Mouse (Mus musculus): ENCODE data around the gene B3galnt1. TPM values are rescaled to one million over a fixed set of nuclear protein-coding genes. Genes with fewer than 3 reads are reported as not detected.
"Not testable (repeated sequence)": the region's sequence is repeated elsewhere in the genome, so short reads cannot be mapped to it uniquely, and the experiment has no call there.

The B3galnt1 gene
- polyA plus RNA-seq, 1 experiment from 2014 or later, result 33.3 TPM

- H3K9ac ChIP-seq (ENCODE audit: low read length), result no peak overlapping the region
- no peaks in the 10 kb centered on the region for H3K9me3 ChIP-seq (ENCODE audit: control insufficient read depth, low read length)
- H3K27ac ChIP-seq (ENCODE audit: low read length), result no peak overlapping the region
- H3K36me3 ChIP-seq (ENCODE audit: control insufficient read depth, insufficient read depth, low read length), result peaks cover 10% of the 10 kb centered on the region
- WGBS, result 95% methylated on average over 1 of the region's 1 CpGs
- no peak overlapping the region for H3K4me3 ChIP-seq (ENCODE audit: low read length)
- H3K4me2 ChIP-seq (ENCODE audit: low read depth, low read length), result no peak overlapping the region
- H3K27me3 ChIP-seq (ENCODE audit: control insufficient read depth, insufficient read depth, low read depth, low read length), result no peaks in the 10 kb centered on the region
- ATAC-seq (ENCODE audit: low read depth), result no peak
- no peaks in the 10 kb centered on the region for H3K4me1 ChIP-seq (replicated peaks; ENCODE audit: control insufficient read depth, insufficient read depth, low read length)
Measured at GRCm38 (mm10) chr3:69578791-69579190, 20.0 kb downstream of the B3galnt1 start.

DNA sequence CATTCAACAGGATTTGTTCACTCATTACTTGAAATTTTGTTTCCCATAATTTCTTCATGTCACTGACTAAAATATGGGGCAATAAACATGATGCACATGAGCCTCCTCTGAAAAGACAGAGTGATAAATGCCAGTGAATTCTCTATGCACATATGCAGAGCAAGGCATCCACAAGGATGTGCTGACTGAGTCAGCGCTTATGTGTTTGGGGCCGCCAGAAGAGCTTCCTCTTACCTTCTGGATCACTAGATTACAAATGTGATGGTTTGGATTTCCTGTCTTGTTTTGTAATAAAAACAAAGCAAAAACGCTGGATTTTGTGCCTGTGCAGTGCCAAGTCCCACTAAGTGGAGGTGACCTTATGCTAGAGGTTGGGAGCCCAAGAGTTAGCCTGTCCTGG lies 22.0 kb downstream of the B3galnt1 start:
- H3K9me3 ChIP-seq (ENCODE audit: control insufficient read depth, low read length), result no peaks in the 10 kb centered on the region
- no peak overlapping the region for H3K27ac ChIP-seq (ENCODE audit: low read length)
- H3K36me3 ChIP-seq (ENCODE audit: control insufficient read depth, insufficient read depth, low read length), result peaks cover 12% of the 10 kb centered on the region
- no peaks in the 10 kb centered on the region for H3K4me1 ChIP-seq (replicated peaks; ENCODE audit: control insufficient read depth, insufficient read depth, low read length)
- H3K27me3 ChIP-seq (ENCODE audit: control insufficient read depth, insufficient read depth, low read depth, low read length), result no peaks in the 10 kb centered on the region
- no peak for ATAC-seq (ENCODE audit: low read depth)
- H3K9ac ChIP-seq (ENCODE audit: low read length), result no peak overlapping the region
- no peak overlapping the region for H3K4me2 ChIP-seq (ENCODE audit: low read depth, low read length)
- H3K4me3 ChIP-seq (ENCODE audit: low read length), result no peak overlapping the region
- 74% methylated on average over 3 of the region's 3 CpGs for WGBS

GRCm38 (mm10) chr3:69575577-69575976 lies 23.2 kb downstream of the B3galnt1 start:
- H3K4me2 ChIP-seq (ENCODE audit: low read depth, low read length), result no peak overlapping the region
- WGBS, result 93% methylated on average over 11 of the region's 11 CpGs
- no peaks in the 10 kb centered on the region for H3K9me3 ChIP-seq (ENCODE audit: control insufficient read depth, low read length)
- ATAC-seq (ENCODE audit: low read depth), result no peak
- H3K4me3 ChIP-seq (ENCODE audit: low read length), result no peak overlapping the region
- H3K4me1 ChIP-seq (replicated peaks; ENCODE audit: control insufficient read depth, insufficient read depth, low read length), result no peaks in the 10 kb centered on the region
- H3K27me3 ChIP-seq (ENCODE audit: control insufficient read depth, insufficient read depth, low read depth, low read length), result no peaks in the 10 kb centered on the region
- no peak overlapping the region for H3K27ac ChIP-seq (ENCODE audit: low read length)
- H3K9ac ChIP-seq (ENCODE audit: low read length), result no peak overlapping the region
- H3K36me3 ChIP-seq (ENCODE audit: control insufficient read depth, insufficient read depth, low read length), result peaks cover 12% of the 10 kb centered on the region

- no peaks in the 10 kb centered on the region for H3K4me1 ChIP-seq (replicated peaks; ENCODE audit: control insufficient read depth, insufficient read depth, low read length)
- 90% methylated on average over 5 of the region's 5 CpGs for WGBS
- ATAC-seq (ENCODE audit: low read depth), result no peak
- no peak overlapping the region for H3K4me2 ChIP-seq (ENCODE audit: low read depth, low read length)
- H3K9ac ChIP-seq (ENCODE audit: low read length), result no peak overlapping the region
- no peak overlapping the region for H3K4me3 ChIP-seq (ENCODE audit: low read length)
- H3K27me3 ChIP-seq (ENCODE audit: control insufficient read depth, insufficient read depth, low read depth, low read length), result no peaks in the 10 kb centered on the region
- peaks cover 9% of the 10 kb centered on the region for H3K36me3 ChIP-seq (ENCODE audit: control insufficient read depth, insufficient read depth, low read length)
- no peak overlapping the region for H3K27ac ChIP-seq (ENCODE audit: low read length)
- no peaks in the 10 kb centered on the region for H3K9me3 ChIP-seq (ENCODE audit: control insufficient read depth, low read length)
Measured at GRCm38 (mm10) chr3:69572561-69572960, 26.2 kb downstream of the B3galnt1 start.

DNA sequence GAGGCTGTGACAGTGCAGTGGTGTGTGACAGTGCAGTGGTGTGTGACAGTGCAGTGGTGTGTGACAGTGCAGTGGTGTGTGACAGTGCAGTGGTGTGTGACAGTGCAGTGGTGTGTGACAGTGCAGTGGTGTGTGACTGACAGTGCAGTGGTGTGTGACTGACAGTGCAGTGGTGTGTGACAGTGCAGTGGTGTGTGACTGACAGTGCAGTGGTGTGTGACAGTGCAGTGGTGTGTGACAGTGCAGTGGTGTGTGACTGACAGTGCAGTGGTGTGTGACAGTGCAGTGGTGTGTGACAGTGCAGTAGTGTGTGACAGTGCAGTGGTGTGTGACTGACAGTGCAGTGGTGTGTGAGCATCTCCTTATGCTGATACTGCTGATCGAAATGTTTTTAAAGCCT lies 33.2 kb downstream of the B3galnt1 start:
- H3K4me3 ChIP-seq (ENCODE audit: low read length); H3K36me3 ChIP-seq (ENCODE audit: control insufficient read depth, insufficient read depth, low read length); H3K27me3 ChIP-seq (ENCODE audit: control insufficient read depth, insufficient read depth, low read depth, low read length); ATAC-seq (ENCODE audit: low read depth); H3K4me1 ChIP-seq (replicated peaks; ENCODE audit: control insufficient read depth, insufficient read depth, low read length); H3K27ac ChIP-seq (ENCODE audit: low read length); H3K4me2 ChIP-seq (ENCODE audit: low read depth, low read length); H3K9me3 ChIP-seq (ENCODE audit: control insufficient read depth, low read length); H3K9ac ChIP-seq (ENCODE audit: low read length): not testable (repeated sequence)
- 78% methylated on average over 1 of the region's 1 CpGs for WGBS

- H3K9ac ChIP-seq (ENCODE audit: low read length), result no peak overlapping the region
- no peak overlapping the region for H3K4me2 ChIP-seq (ENCODE audit: low read depth, low read length)
- no peaks in the 10 kb centered on the region for H3K9me3 ChIP-seq (ENCODE audit: control insufficient read depth, low read length)
- no peaks in the 10 kb centered on the region for H3K27me3 ChIP-seq (ENCODE audit: control insufficient read depth, insufficient read depth, low read depth, low read length)
- no peaks in the 10 kb centered on the region for H3K36me3 ChIP-seq (ENCODE audit: control insufficient read depth, insufficient read depth, low read length)
- 80% methylated on average over 6 of the region's 6 CpGs for WGBS
- peaks cover 9% of the 10 kb centered on the region for H3K4me1 ChIP-seq (replicated peaks; ENCODE audit: control insufficient read depth, insufficient read depth, low read length)
- H3K4me3 ChIP-seq (ENCODE audit: low read length), result no peak overlapping the region
- ATAC-seq (ENCODE audit: low read depth), result no peak
- no peak overlapping the region for H3K27ac ChIP-seq (ENCODE audit: low read length)
Measured at GRCm38 (mm10) chr3:69563406-69563805, 35.4 kb downstream of the B3galnt1 start.

GRCm38 (mm10) chr3:69561686-69562085 lies 37.1 kb downstream of the B3galnt1 start:
- no peak overlapping the region for H3K9ac ChIP-seq (ENCODE audit: low read length)
- H3K4me2 ChIP-seq (ENCODE audit: low read depth, low read length), result no peak overlapping the region
- H3K27me3 ChIP-seq (ENCODE audit: control insufficient read depth, insufficient read depth, low read depth, low read length), result no peaks in the 10 kb centered on the region
- 54% methylated on average over 5 of the region's 5 CpGs for WGBS
- no peak; the same call in 1 of the 2 replicates for ATAC-seq (ENCODE audit: low read depth)
- H3K27ac ChIP-seq (ENCODE audit: low read length), result no peak overlapping the region
- H3K4me3 ChIP-seq (ENCODE audit: low read length), result no peak overlapping the region
- no peaks in the 10 kb centered on the region for H3K9me3 ChIP-seq (ENCODE audit: control insufficient read depth, low read length)
- H3K36me3 ChIP-seq (ENCODE audit: control insufficient read depth, insufficient read depth, low read length), result no peaks in the 10 kb centered on the region
- H3K4me1 ChIP-seq (replicated peaks; ENCODE audit: control insufficient read depth, insufficient read depth, low read length), result peaks cover 9% of the 10 kb centered on the region

DNA sequence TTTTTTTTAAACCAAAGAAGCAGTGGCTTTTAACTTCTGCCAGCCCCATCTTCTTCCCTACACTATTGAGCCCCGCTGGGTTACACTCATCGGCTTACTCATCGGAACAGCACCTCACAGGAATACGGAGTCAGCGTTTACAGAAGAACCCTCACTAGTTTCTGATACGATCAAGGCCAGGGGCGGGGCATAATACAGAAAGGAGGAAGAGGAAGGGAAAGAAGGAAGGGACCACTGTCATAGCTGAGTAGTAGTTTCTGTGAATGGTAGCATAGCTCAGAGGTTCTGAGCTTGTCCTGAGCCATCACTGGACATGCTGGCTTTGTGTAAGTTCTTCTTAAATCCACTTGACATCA lies 38.8 kb downstream of the B3galnt1 start:
- H3K9ac ChIP-seq (ENCODE audit: low read length), result no peak overlapping the region
- no peak overlapping the region for H3K27ac ChIP-seq (ENCODE audit: low read length)
- WGBS, result 60% methylated on average over 7 of the region's 7 CpGs
- 0 out of 2 replicates have a peak, but pooled peaks have one; percentile 28 for ATAC-seq (ENCODE audit: low read depth)
- H3K4me2 ChIP-seq (ENCODE audit: low read depth, low read length), result no peak overlapping the region
- H3K36me3 ChIP-seq (ENCODE audit: control insufficient read depth, insufficient read depth, low read length), result no peaks in the 10 kb centered on the region
- peaks cover 9% of the 10 kb centered on the region for H3K4me1 ChIP-seq (replicated peaks; ENCODE audit: control insufficient read depth, insufficient read depth, low read length)
- no peak overlapping the region for H3K4me3 ChIP-seq (ENCODE audit: low read length)
- no peaks in the 10 kb centered on the region for H3K27me3 ChIP-seq (ENCODE audit: control insufficient read depth, insufficient read depth, low read depth, low read length)
- no peaks in the 10 kb centered on the region for H3K9me3 ChIP-seq (ENCODE audit: control insufficient read depth, low read length)

- peaks cover 9% of the 10 kb centered on the region for H3K4me1 ChIP-seq (replicated peaks; ENCODE audit: control insufficient read depth, insufficient read depth, low read length)
- no peaks in the 10 kb centered on the region for H3K9me3 ChIP-seq (ENCODE audit: control insufficient read depth, low read length)
- 51% methylated on average over 6 of the region's 6 CpGs for WGBS
- no peak overlapping the region for H3K4me3 ChIP-seq (ENCODE audit: low read length)
- H3K4me2 ChIP-seq (ENCODE audit: low read depth, low read length), result no peak overlapping the region
- H3K27ac ChIP-seq (ENCODE audit: low read length), result no peak overlapping the region
- peak; percentile 31; the same call in 1 of the 2 replicates for ATAC-seq (ENCODE audit: low read depth)
- no peaks in the 10 kb centered on the region for H3K36me3 ChIP-seq (ENCODE audit: control insufficient read depth, insufficient read depth, low read length)
- H3K9ac ChIP-seq (ENCODE audit: low read length), result no peak overlapping the region
- H3K27me3 ChIP-seq (ENCODE audit: control insufficient read depth, insufficient read depth, low read depth, low read length), result no peaks in the 10 kb centered on the region
Measured at GRCm38 (mm10) chr3:69559316-69559974, 39.3 kb downstream of the B3galnt1 start.
